Mouse (Mus musculus) thymus, postnatal 4 days (tissue): Measurements from ENCODE around the gene Mpped2.

Experiments
- DNase-seq: peaks from one replicate; pipeline ENCODE4 v3.0.0; 2021

The Mpped2 gene

GRCm38 (mm10) chr2:106746905-106747304, 53.8 kb downstream of the Mpped2 start:
- no peak for DNase-seq

DNA sequence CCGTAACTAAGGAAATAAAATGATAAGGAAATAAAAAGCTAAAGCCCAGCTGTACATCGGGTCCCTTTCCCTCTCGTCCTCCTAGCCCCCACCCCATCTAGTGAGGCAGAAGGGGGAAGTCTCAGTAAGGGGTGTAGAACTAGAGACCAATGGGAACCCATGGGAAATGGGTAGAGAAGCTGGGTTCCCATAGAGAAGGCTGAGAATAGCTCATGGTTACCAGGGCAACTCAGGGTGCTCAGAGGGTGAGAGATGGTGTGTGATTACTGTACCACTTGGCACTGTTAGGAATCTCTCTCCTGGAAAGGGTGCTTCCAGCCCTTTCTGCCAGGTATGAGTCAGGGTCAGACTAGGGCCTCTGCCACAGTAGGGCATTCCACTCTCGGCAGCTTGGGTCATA, 54.3 kb downstream of the Mpped2 start:
- no peak for DNase-seq

DNA sequence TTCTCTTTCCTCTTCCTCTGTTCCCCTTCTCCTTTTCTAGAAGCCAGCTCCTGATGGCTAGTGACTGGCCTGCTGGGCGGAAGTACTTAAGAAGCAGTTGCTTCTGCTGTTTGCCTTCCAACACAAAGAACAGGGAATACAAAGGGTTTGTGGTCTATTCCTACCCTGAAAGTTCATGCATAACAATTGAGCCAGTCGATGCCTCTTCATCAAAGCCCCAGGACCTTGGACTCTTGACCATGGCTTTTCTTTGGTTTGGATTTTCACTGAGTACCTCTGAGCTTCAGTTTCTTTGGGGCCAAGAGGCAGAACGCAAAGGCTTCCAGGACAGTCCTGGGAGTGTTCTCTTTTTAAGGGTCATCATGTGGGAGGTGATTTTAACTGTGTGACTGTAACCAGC, 57.8 kb downstream of the Mpped2 start:
- DNase-seq = no peak

- no peak for DNase-seq
Observed at GRCm38 (mm10) chr2:106753703-106754102, 60.6 kb downstream of the Mpped2 start.

GRCm38 (mm10) chr2:106754696-106755095, 61.6 kb downstream of the Mpped2 start:
- DNase-seq = no peak

- no peak for DNase-seq
Observed at GRCm38 (mm10) chr2:106756354-106757103, 63.5 kb downstream of the Mpped2 start.

- DNase-seq = no peak
Observed at GRCm38 (mm10) chr2:106762920-106763319, 69.9 kb downstream of the Mpped2 start.

GRCm38 (mm10) chr2:106769236-106769635, 76.2 kb downstream of the Mpped2 start:
- DNase-seq = no peak

- DNase-seq = no peak
Observed at GRCm38 (mm10) chr2:106772643-106773042, 79.6 kb downstream of the Mpped2 start.

DNA sequence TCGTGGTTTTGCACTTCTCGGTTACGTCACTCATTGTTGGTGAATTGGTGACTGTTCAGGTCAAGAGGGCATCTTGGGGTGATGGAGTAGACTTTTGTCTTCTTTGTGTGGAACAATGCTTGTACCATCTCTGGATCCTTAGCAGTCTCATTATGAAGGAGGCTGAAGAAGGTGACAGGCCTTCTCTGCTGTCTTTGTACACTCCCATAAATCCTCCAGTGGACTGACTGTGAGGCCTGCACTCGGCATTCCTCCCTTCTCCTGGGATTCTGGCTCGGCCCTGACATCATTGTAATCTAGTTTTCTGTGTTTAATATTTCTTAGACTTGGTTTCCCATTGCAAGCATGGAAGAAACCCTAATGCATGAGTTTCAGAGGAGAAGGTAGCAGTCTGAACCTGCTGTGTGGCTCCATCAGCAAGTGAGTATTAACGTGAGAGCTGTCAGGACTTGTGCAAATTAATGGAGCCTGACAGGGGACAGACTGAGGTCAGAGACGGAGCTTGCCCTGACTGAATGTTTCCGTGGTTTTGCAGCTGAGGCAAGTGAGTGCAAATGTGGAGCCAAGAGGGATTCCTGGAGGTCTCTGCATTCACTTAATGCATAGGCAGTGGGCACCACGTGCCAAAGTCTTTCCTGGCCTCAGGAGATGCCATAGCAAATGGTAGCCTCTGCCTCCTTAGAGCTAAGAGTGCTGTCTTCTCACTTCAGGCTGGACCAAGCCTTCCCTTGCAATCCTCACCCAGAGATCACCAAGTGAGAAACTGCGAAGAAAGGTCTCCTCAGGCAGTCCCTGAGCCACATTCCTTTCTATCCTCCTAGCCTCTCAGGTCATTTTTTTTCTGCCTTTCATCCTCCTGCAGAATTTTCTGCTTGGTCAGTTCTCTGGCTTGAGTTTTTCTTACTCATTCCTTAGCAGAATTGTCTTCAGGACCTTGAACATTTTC, 81.5 kb downstream of the Mpped2 start:
- DNase-seq = no peak

DNA sequence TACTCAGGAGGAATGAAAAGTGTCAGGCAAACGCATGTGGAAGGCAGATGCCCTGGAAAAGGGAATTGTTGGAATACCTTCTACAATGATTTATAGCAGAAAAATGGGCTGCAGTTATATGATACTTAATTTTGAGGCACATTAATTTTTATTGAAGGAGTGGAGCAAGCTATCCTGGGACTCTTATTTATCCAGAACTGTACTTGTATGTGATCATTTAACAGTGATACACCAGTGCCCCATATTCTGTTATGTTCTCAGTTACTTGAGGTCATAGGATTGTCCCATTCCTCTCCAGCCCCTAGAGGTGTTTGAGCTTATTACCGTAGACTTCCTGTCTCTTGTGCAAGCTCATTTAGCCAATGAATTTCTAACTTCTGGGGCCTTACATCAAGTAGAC, 82.9 kb downstream of the Mpped2 start:
- no peak for DNase-seq

DNA sequence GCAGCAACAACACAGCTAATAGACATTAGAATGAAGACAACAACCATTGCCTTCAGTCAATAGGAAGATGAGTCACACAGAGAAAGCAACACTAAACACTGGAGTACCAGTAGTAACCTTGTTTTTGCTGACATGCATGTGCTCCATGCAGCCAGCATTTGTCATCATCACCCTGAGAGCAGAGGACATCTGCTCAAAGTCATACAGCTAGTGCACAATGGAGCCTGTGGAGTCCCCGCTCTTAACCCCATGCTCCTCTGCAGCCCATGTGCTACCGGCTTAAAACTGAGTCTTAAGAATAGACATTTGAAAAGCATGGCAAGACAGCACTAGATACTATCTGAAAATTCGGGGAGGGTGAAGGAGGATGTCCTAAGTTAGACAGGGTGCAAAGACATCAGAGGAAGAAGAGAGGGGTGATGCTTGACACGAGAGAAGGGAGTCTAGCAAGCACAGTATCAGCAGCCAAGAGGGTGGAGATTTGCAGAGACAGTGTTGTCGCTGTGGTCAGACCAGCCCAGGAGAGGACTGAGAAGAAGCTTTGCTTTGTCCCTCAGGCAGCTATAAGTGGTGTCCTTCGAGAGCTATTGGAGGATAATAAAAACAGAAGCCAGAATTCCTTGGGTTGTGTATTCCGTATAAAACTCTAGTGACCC, 85.9 kb downstream of the Mpped2 start:
- DNase-seq = no peak

- no peak for DNase-seq
Observed at GRCm38 (mm10) chr2:106781181-106782179, 88.4 kb downstream of the Mpped2 start.

DNA sequence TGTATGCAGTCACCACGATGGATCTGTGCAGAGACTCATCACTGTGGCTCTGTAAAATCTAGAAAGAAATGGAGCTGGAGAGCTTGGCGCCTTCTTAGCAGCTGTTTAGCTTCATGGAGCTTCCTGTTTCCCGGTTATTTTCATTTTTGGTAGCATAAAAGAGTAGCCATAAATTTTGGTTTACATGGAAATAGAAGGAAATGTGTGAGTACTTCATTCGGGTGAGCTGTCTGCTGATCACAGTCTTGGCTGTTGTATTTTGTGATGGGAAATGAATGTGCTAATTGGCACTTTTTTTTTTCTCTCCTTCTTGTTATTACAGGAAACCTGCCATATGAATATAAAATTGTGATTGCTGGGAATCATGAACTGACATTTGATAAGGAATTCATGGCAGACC, 90.2 kb downstream of the Mpped2 start:
- no peak for DNase-seq

GRCm38 (mm10) chr2:106788055-106788454, 95.0 kb downstream of the Mpped2 start:
- no peak for DNase-seq

DNA sequence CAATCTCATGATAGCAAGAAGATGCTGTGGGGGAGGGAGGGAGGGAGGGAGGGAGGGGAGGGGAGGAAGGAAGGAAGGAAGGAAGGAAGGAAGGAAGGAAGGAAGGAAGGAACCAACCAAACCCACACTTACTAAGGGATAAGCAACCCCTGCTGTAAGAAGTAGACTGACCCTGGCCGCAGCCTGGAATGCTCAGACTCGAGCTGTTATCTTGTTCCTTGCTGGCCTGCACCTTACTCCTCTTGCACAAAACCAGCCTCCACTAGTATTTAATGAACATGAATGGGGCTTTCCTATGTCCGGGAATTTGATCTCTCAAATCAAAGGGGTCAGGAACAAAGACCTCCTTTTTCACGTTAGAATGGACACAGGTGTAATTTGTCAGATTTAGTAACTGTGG, 95.5 kb downstream of the Mpped2 start:
- no peak for DNase-seq

GRCm38 (mm10) chr2:106789694-106790328, 96.7 kb downstream of the Mpped2 start:
- DNase-seq = no peak

GRCm38 (mm10) chr2:106790329-106790701, 97.2 kb downstream of the Mpped2 start:
- DNase-seq = no peak

DNA sequence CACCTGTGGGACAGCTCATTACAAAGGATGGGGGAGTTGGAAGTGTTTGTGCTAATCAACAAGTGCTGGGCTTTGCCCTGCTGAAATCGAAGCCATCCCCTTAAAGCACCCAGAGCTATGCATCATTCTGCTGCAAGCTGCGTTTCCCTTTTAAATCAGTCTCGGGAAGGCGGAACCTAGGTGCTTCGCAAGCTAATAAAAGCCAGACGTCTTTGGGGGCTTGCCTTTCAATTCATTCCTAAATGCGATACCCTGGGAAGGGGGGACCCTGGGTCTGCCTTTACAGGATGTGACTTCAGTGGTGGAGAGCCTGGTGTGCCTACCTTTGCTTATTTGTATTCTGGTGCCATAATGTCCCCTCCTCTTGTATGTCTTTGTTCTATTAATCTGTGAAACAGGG, 103.2 kb downstream of the Mpped2 start:
- no peak for DNase-seq

- no peak for DNase-seq
Observed at GRCm38 (mm10) chr2:106797855-106798254, 104.8 kb downstream of the Mpped2 start.

DNA sequence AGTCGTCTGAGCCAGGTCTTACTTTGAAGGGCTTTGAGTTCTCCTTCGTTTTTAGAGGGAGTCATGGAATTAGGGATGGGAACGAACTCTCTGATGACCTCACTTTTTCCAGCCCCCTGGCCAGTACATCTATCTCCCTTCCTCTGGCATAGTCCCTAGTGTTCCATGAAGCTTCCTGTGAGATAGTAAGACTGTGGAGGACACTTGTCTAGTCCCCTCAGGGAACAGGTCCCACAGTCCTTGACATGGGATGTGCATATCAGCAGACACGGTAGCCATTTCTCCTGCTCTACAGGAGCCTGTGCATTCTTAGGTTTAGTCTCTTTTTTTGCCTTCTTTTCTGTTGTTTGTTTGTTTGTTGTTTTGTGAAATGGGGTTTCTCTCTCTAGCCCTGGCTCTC, 105.8 kb downstream of the Mpped2 start:
- DNase-seq = no peak

DNA sequence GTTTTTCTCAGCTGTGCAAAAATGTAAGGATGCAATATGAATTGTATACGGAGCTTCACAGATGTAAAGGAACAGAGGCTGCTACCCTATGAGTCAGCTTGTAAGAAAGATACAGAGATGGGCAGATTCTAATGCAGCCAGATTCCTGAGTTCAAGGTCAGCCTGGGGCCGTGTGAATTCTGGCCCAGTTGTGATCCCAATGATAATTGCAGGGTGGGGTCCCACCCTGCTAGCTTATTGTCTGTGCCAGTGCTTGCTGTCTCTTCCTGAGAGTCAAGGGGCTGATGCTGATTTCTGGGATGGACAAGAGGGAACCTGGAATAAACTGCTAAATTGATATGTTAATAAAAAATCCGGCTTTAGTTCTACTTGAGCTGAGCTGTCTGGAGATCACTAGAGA, 122.8 kb downstream of the Mpped2 start:
- DNase-seq = no peak
